Mouse (Mus musculus): ENCODE results near the gene Rlim. TPM values are rescaled to one million over a fixed set of nuclear protein-coding genes. Genes with fewer than 3 reads are reported as not detected.

Gene Rlim
- polyA plus RNA-seq (2015; fragmentation: Nextera tagmentation; extraction: Ambion mirVana): 32.2 and 33.5 TPM in 2 replicates

GRCm38 (mm10) chrX:103981169-103981689 lies at the start of gene Rlim:
Gene Rlim, minus strand, starts transcription at chrX:103981284.
- Histone ChIP-seq H3K36me3 (peaks cover 4% of the 10 kb centered on the region; the same call in 1 of the 2 replicates), H3K9me3 (no peaks in the 10 kb centered on the region), H3K4me2 (replicated peaks) (peak within 1 kb of the TSS; percentile 53), H3K9ac (replicated peaks) (peak within 1 kb of the TSS; percentile 68), H3K27ac (replicated peaks) (peak within 1 kb of the TSS; percentile 95), H3K4me1 (peaks cover 6% of the 10 kb centered on the region; the same call in 1 of the 2 replicates), H3K4me3 (peak within 1 kb of the TSS; percentile 81), H3K27me3 (peaks cover 15% of the 10 kb centered on the region)
- peak; percentile 100 for ATAC-seq (replicated peaks)
- 23% methylated on average over 27 of the region's 27 CpGs for WGBS

DNA sequence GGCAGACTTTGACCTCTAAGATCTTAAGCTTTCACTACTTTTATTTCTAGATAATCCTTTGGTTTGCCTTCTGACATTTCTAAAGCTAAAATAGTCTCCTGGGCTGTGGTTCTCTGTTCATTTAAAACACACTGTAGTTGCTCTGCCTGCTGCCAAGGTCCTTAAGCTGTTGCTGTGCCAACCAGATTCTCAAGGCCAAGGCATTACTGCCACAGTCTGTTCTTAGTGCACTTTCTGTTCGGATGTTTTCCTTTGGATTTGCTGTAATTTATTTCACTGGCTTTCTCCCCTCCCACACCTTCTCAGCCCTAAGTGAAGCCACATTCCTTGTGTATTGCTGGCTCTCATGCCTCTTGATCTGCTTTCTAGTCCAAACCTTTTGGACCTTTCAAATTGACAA lies 36.1 kb upstream of the Rlim start:
- 59% methylated on average over 1 of the region's 1 CpGs for WGBS
- ATAC-seq (replicated peaks): no peak

DNA sequence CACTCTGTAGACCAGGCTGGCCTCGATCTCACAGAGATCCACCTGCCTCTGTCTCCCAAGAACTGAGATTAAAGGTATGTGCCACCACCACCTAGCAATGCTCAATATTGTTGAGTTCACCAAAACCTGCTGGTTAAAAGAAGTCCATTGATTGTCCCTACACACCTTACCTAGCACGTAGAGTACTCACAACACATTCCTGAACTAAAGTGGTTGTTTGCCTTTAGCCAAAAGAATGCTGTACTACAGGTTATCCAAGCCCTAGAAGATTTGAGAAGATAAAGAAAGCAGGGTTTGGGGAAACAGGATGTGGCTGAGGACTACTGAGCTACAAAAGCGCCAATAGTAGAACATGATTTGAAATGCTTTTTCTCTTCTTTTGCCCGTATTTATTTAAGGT lies 34.0 kb upstream of the Rlim start:
- no peaks in the 10 kb centered on the region for H3K27me3 ChIP-seq
- no peak overlapping the region for H3K9ac ChIP-seq (replicated peaks)
- ATAC-seq (replicated peaks): no peak
- H3K4me1 ChIP-seq: no peaks in the 10 kb centered on the region
- no peaks in the 10 kb centered on the region for H3K36me3 ChIP-seq
- no peak overlapping the region for H3K4me3 ChIP-seq
- no peak overlapping the region for H3K4me2 ChIP-seq (replicated peaks)
- 90% methylated on average over 4 of the region's 4 CpGs for WGBS
- no peak overlapping the region for H3K27ac ChIP-seq (replicated peaks)
- H3K9me3 ChIP-seq: no peaks in the 10 kb centered on the region

More for the DNA sequence above, 36.1 kb upstream of the Rlim start:
- Histone ChIP-seq H3K4me1 (no peaks in the 10 kb centered on the region), H3K4me2 (replicated peaks) (no peak overlapping the region), H3K27ac (replicated peaks) (no peak overlapping the region), H3K36me3 (no peaks in the 10 kb centered on the region), H3K4me3 (no peak overlapping the region), H3K9me3 (no peaks in the 10 kb centered on the region), H3K9ac (replicated peaks) (no peak overlapping the region), H3K27me3 (no peaks in the 10 kb centered on the region)

DNA sequence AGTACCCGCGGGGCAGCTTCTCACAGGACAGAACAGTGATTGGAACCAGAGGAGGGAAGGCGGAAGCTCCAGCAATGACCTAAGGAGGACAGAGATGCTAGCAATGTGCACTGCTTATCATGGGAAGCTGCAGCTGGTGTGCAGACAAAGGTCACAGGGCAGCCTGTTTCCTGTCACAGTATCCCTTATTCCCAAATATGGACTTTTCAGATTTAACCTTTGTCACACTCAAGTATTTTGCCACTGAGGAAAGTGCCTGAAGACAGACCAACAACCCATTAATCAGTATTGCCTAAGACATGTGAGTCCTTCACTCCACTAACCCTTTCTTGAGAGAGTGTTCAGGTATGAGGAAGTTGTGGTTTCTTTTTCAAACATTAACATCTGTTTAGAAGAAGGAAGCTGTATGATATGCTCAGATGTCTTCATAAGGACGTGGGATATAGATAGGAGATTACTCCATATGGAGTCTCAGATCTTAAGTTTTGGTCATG lies 32.3 kb upstream of the Rlim start:
- H3K4me3 ChIP-seq: no peak overlapping the region
- H3K27me3 ChIP-seq: no peaks in the 10 kb centered on the region
- H3K4me1 ChIP-seq: no peaks in the 10 kb centered on the region
- H3K27ac ChIP-seq (replicated peaks): no peak overlapping the region
- WGBS: 80% methylated on average over 4 of the region's 4 CpGs
- no peak overlapping the region for H3K9ac ChIP-seq (replicated peaks)
- H3K36me3 ChIP-seq: no peaks in the 10 kb centered on the region
- no peaks in the 10 kb centered on the region for H3K9me3 ChIP-seq
- no peak for ATAC-seq (replicated peaks)
- no peak overlapping the region for H3K4me2 ChIP-seq (replicated peaks)

- no peak overlapping the region for H3K9ac ChIP-seq (replicated peaks)
- no peak overlapping the region for H3K4me3 ChIP-seq
- no peaks in the 10 kb centered on the region for H3K9me3 ChIP-seq
- no peak overlapping the region for H3K27ac ChIP-seq (replicated peaks)
- H3K4me1 ChIP-seq: no peaks in the 10 kb centered on the region
- WGBS: 77% methylated on average over 3 of the region's 3 CpGs
- no peak for ATAC-seq (replicated peaks)
- H3K4me2 ChIP-seq (replicated peaks): no peak overlapping the region
- peaks cover 8% of the 10 kb centered on the region for H3K27me3 ChIP-seq
- no peaks in the 10 kb centered on the region for H3K36me3 ChIP-seq
Measured at GRCm38 (mm10) chrX:103994741-103995140, 13.7 kb upstream of the Rlim start.

DNA sequence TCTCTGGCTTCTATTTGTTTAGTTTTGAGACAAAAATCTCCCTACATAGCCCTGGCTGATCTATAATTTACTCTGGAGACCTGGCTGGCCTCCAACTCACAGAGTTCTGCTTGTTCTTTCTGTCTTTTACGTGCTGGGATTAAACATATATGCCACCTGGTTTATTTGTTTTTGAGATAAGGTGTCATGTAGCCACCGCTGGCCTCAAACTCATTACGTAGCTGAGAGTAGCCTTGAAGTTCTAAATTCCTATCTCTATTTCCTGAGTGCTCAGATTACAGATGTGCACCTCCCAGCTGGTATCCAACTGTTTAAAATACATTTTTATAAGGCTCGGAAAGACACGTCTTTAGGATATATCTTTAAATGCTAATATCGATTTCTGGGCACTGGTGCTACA lies 12.8 kb upstream of the Rlim start:
- no peaks in the 10 kb centered on the region for H3K36me3 ChIP-seq
- no peak for ATAC-seq (replicated peaks)
- no peak overlapping the region for H3K9ac ChIP-seq (replicated peaks)
- H3K4me2 ChIP-seq (replicated peaks): no peak overlapping the region
- H3K4me1 ChIP-seq: no peaks in the 10 kb centered on the region
- 76% methylated on average over 6 of the region's 6 CpGs for WGBS
- H3K27ac ChIP-seq (replicated peaks): no peak overlapping the region
- H3K4me3 ChIP-seq: no peak overlapping the region
- no peaks in the 10 kb centered on the region for H3K9me3 ChIP-seq
- H3K27me3 ChIP-seq: peaks cover 9% of the 10 kb centered on the region

- WGBS: 37% methylated on average over 10 of the region's 10 CpGs
- no peak for ATAC-seq (replicated peaks)
Measured at GRCm38 (mm10) chrX:103991702-103992101, 10.6 kb upstream of the Rlim start.

GRCm38 (mm10) chrX:103990392-103990791 lies 9.3 kb upstream of the Rlim start:
- no peak for ATAC-seq (replicated peaks)
- Histone ChIP-seq H3K4me1 (no peaks in the 10 kb centered on the region), H3K9me3 (no peaks in the 10 kb centered on the region), H3K36me3 (no peaks in the 10 kb centered on the region), H3K4me2 (replicated peaks) (no peak overlapping the region), H3K27ac (replicated peaks) (no peak overlapping the region), H3K9ac (replicated peaks) (no peak overlapping the region), H3K4me3 (no peak overlapping the region), H3K27me3 (peaks cover 17% of the 10 kb centered on the region; the same call in 1 of the 2 replicates)
- WGBS: 64% methylated on average over 2 of the region's 2 CpGs

More at GRCm38 (mm10) chrX:103991702-103992101, 10.6 kb upstream of the Rlim start:
- no peaks in the 10 kb centered on the region for H3K9me3 ChIP-seq
- no peak overlapping the region for H3K4me2 ChIP-seq (replicated peaks)
- H3K27me3 ChIP-seq: peaks cover 12% of the 10 kb centered on the region; the same call in 1 of the 2 replicates
- H3K27ac ChIP-seq (replicated peaks): no peak overlapping the region
- no peaks in the 10 kb centered on the region for H3K36me3 ChIP-seq
- no peaks in the 10 kb centered on the region for H3K4me1 ChIP-seq
- H3K4me3 ChIP-seq: no peak overlapping the region
- no peak overlapping the region for H3K9ac ChIP-seq (replicated peaks)

GRCm38 (mm10) chrX:103987215-103987964 lies 6.3 kb upstream of the Rlim start:
- WGBS: 28% methylated on average over 12 of the region's 12 CpGs

DNA sequence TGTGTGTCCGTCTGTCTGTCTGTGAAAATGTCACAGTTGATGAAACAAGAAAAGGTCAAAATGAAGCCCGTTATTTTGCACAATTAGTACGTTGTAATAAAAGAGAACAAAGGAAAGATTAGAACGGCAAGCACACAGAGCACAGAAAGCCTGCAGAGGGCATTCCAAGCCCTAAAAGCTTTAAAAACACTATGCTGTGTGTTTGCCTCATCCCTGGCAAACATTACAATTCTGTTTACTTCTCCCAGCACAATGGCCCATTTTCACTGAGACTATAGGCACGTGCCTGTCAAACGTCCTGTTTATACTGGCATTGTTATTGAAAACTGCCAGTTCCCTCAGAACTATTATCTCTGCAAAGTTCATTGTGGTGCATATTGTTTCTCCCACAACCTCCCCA lies 5.1 kb upstream of the Rlim start:
- H3K27me3 ChIP-seq: peaks cover 25% of the 10 kb centered on the region
- H3K4me1 ChIP-seq: no peaks in the 10 kb centered on the region
- no peak overlapping the region for H3K4me2 ChIP-seq (replicated peaks)
- WGBS: 12% methylated on average over 6 of the region's 6 CpGs
- no peak overlapping the region for H3K4me3 ChIP-seq
- ATAC-seq (replicated peaks): no peak
- H3K27ac ChIP-seq (replicated peaks): no peak overlapping the region
- H3K9ac ChIP-seq (replicated peaks): no peak overlapping the region
- H3K36me3 ChIP-seq: no peaks in the 10 kb centered on the region
- H3K9me3 ChIP-seq: no peaks in the 10 kb centered on the region

More at GRCm38 (mm10) chrX:103987215-103987964, 6.3 kb upstream of the Rlim start:
- no peak overlapping the region for H3K4me3 ChIP-seq
- no peaks in the 10 kb centered on the region for H3K4me1 ChIP-seq
- H3K9me3 ChIP-seq: no peaks in the 10 kb centered on the region
- no peak for ATAC-seq (replicated peaks)
- no peak overlapping the region for H3K27ac ChIP-seq (replicated peaks)
- H3K27me3 ChIP-seq: peaks cover 25% of the 10 kb centered on the region
- H3K4me2 ChIP-seq (replicated peaks): no peak overlapping the region
- no peaks in the 10 kb centered on the region for H3K36me3 ChIP-seq
- H3K9ac ChIP-seq (replicated peaks): no peak overlapping the region

DNA sequence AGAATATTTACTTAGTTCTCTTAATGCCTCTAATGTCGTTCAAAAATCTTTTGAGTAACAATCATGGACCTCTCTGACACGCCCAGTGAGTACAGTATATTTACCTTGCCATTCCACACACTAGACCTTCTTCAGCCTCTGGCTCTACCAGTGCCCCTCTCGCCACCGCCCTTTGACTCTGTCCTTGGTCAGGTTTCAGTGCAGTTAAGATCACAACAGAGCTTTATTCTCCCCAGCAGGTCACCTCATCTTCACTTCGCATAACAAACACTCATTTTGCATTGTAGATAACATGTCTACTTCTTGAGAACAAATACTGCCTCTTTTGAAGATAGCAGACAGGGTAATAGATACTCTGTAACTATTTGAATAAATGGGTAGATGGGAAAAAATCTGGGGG lies 3.9 kb upstream of the Rlim start:
- H3K27me3 ChIP-seq: peaks cover 24% of the 10 kb centered on the region
- no peak overlapping the region for H3K27ac ChIP-seq (replicated peaks)

GRCm38 (mm10) chrX:103981806-103982205 lies 722 bp upstream of the Rlim start:
- Histone ChIP-seq H3K9ac (replicated peaks) (no peak overlapping the region), H3K4me3 (peak overlapping the region; percentile 81), H3K4me2 (replicated peaks) (peak overlapping the region; percentile 39), H3K27ac (replicated peaks) (peak overlapping the region; percentile 95), H3K4me1 (peaks cover 6% of the 10 kb centered on the region; the same call in 1 of the 2 replicates), H3K36me3 (peaks cover 4% of the 10 kb centered on the region; the same call in 1 of the 2 replicates), H3K9me3 (no peaks in the 10 kb centered on the region), H3K27me3 (peaks cover 17% of the 10 kb centered on the region)
- 82% methylated on average over 10 of the region's 10 CpGs for WGBS
- no peak for ATAC-seq (replicated peaks)

More for the DNA sequence above, 3.9 kb upstream of the Rlim start:
- Histone ChIP-seq H3K4me3 (no peak overlapping the region), H3K4me2 (replicated peaks) (no peak overlapping the region), H3K36me3 (no peaks in the 10 kb centered on the region), H3K9me3 (no peaks in the 10 kb centered on the region), H3K4me1 (no peaks in the 10 kb centered on the region), H3K9ac (replicated peaks) (no peak overlapping the region)
- ATAC-seq (replicated peaks): no peak
- WGBS: 32% methylated on average over 5 of the region's 5 CpGs

Data from forebrain, embryonic 15.5 days (tissue).